Mouse (Mus musculus) MEL (cell line): ENCODE measurements at regions not wholly inside any gene's neighbourhood (a gene's known extent, or its start where the extent isn't known, plus 50 kb on each side); places are given as distances from the start of the nearest gene placed in this dataset.

ENCODE experiments used
- DNase-seq: peaks from one replicate; pipeline ENCODE4 v3.0.0; 2011; ENCODE audit warnings: low read depth, low spot score
- H3K27ac ChIP-seq: 2 replicates; pipeline ENCODE4 v1.5.1; 2012; ENCODE audit warnings: low read depth, mild to moderate bottlenecking, control low read depth, low read length, moderate library complexity; ENCODE audit not compliant: control insufficient read depth
- H3K27me3 ChIP-seq, 2 experiments: fragments of 150-350 bp in 1 of 2; sonication (generic) in 1 of 2; 2 replicates each; pipeline ENCODE4 v1.6.1; 2012; ENCODE audit warnings: low read length in 2 of 2, mild to moderate bottlenecking in 2 of 2, improper control_type of control experiment in 1 of 2, moderate library complexity in 1 of 2; ENCODE audit not compliant: insufficient read depth in 2 of 2, control insufficient read depth in 1 of 2
- H3K36me3 ChIP-seq, 2 experiments: 2 replicates each; pipeline ENCODE4 v1.6.1; 2012 to 2014; ENCODE audit warnings: low read length in 2 of 2, improper control_type of control experiment in 1 of 2, inconsistent platforms in 1 of 2, mild to moderate bottlenecking in 1 of 2; ENCODE audit not compliant: insufficient read depth in 2 of 2, control insufficient read depth in 1 of 2
- H3K4me1 ChIP-seq, 2 experiments: fragments of 150-350 bp in 1 of 2; sonication (generic) in 1 of 2; 2 replicates each; pipeline ENCODE4 v1.6.1; 2012; ENCODE audit warnings: low read length in 2 of 2, improper control_type of control experiment in 1 of 2, mild to moderate bottlenecking in 1 of 2; ENCODE audit not compliant: insufficient read depth in 2 of 2, control insufficient read depth in 1 of 2
- H3K4me3 ChIP-seq, 2 experiments: fragments of 150-350 bp in 1 of 2; sonication (generic) in 1 of 2; 2 replicates each; pipeline ENCODE4 v1.5.1; 2012; ENCODE audit warnings: low read depth in 2 of 2, low read length in 2 of 2, mild to moderate bottlenecking in 2 of 2, moderate library complexity in 2 of 2, control low read depth in 1 of 2, improper control_type of control experiment in 1 of 2; ENCODE audit not compliant: control insufficient read depth in 1 of 2, insufficient read depth in 1 of 2
- H3K79me2 ChIP-seq: 2 replicates; pipeline ENCODE4 v1.6.1; 2012; ENCODE audit warnings: mild to moderate bottlenecking, low read length, moderate library complexity; ENCODE audit not compliant: control insufficient read depth, poor library complexity, insufficient read depth
- H3K9ac ChIP-seq: 2 replicates; pipeline ENCODE4 v1.6.1; 2012; ENCODE audit warnings: low read depth, mild to moderate bottlenecking, control low read depth, low read length, moderate library complexity; ENCODE audit not compliant: control insufficient read depth, poor library complexity, severe bottlenecking
- H3K9me3 ChIP-seq: fragments of 150-350 bp; sonication (generic); replicated peaks from 2 replicates; pipeline ENCODE4 v1.6.1; 2012; ENCODE audit warnings: mild to moderate bottlenecking, low read length, improper control_type of control experiment, moderate library complexity; ENCODE audit not compliant: insufficient read depth
- BHLHE40 ChIP-seq: IDR thresholded peaks from 2 replicates; pipeline ENCODE4 v1.6.1; 2012; ENCODE audit warnings: low read depth, mild to moderate bottlenecking, inconsistent platforms, low read length, improper control_type of control experiment, borderline replicate concordance
- CHD1 ChIP-seq: IDR thresholded peaks from 2 replicates; pipeline ENCODE4 v1.6.1; 2012; ENCODE audit warnings: low read depth, mild to moderate bottlenecking, inconsistent platforms, low read length, improper control_type of control experiment
- CHD2 ChIP-seq: IDR thresholded peaks from 2 replicates; pipeline ENCODE4 v1.6.1; 2011; ENCODE audit warnings: low read length, improper control_type of control experiment
- CTCF ChIP-seq, 3 experiments: IDR thresholded peaks in 2 of 3; conservative IDR thresholded peaks in 1 of 3; 2 replicates each; pipeline ENCODE4 v1.5.1; 2011 to 2012; ENCODE audit warnings: low read length in 3 of 3, low read depth in 2 of 3, mild to moderate bottlenecking in 2 of 3, improper control_type of control experiment in 1 of 3, inconsistent platforms in 1 of 3, mixed read lengths in 1 of 3, moderate library complexity in 1 of 3; ENCODE audit not compliant: control insufficient read depth in 1 of 3, insufficient read depth in 1 of 3, poor library complexity in 1 of 3, severe bottlenecking in 1 of 3
- HCFC1 ChIP-seq: IDR thresholded peaks from 2 replicates; pipeline ENCODE4 v1.6.1; 2012; ENCODE audit warnings: low read depth, mild to moderate bottlenecking, inconsistent platforms, low read length, improper control_type of control experiment, moderate library complexity
- KAT2A ChIP-seq: conservative IDR thresholded peaks from 2 replicates; pipeline ENCODE4 v1.6.1; 2012; ENCODE audit warnings: low read depth, low read length, improper control_type of control experiment, inconsistent platforms
- MXI1 ChIP-seq: IDR thresholded peaks from 2 replicates; pipeline ENCODE4 v1.6.1; 2011; ENCODE audit warnings: mild to moderate bottlenecking, low read depth, low read length, improper control_type of control experiment
- MYB ChIP-seq: IDR thresholded peaks from 2 replicates; pipeline ENCODE4 v1.6.1; 2011; ENCODE audit warnings: mild to moderate bottlenecking, low read depth, low read length, improper control_type of control experiment
- MYC ChIP-seq: IDR thresholded peaks from 2 replicates; pipeline ENCODE4 v1.6.1; 2011; ENCODE audit warnings: low read depth, mild to moderate bottlenecking, low read length, improper control_type of control experiment, moderate library complexity
- NELFE ChIP-seq: IDR thresholded peaks from 2 replicates; pipeline ENCODE4 v1.6.1; 2011; ENCODE audit warnings: low read depth, low read length, improper control_type of control experiment
- POLR2AphosphoS5 ChIP-seq: IDR thresholded peaks from 2 replicates; pipeline ENCODE4 v1.6.1; 2012; ENCODE audit warnings: low read depth, borderline replicate concordance, mild to moderate bottlenecking, inconsistent platforms, low read length, moderate library complexity, mixed read lengths
- RAD21 ChIP-seq: IDR thresholded peaks from 2 replicates; pipeline ENCODE4 v1.6.1; 2011; ENCODE audit warnings: mild to moderate bottlenecking, low read depth, low read length, improper control_type of control experiment
- RCOR1 ChIP-seq: IDR thresholded peaks from 2 replicates; pipeline ENCODE4 v1.6.1; 2012; ENCODE audit warnings: low read depth, mild to moderate bottlenecking, inconsistent platforms, low read length, improper control_type of control experiment
- SMC3 ChIP-seq: IDR thresholded peaks from 2 replicates; pipeline ENCODE4 v1.6.1; 2011; ENCODE audit warnings: low read depth, low read length, improper control_type of control experiment
- TCF12 ChIP-seq: IDR thresholded peaks from 2 replicates; pipeline ENCODE4 v1.6.1; 2014; ENCODE audit warnings: low read depth, mild to moderate bottlenecking, inconsistent platforms, low read length, improper control_type of control experiment, moderate library complexity
- UBTF ChIP-seq: IDR thresholded peaks from 2 replicates; pipeline ENCODE4 v1.6.1; 2012; ENCODE audit warnings: low read depth, mild to moderate bottlenecking, inconsistent platforms, low read length, improper control_type of control experiment, moderate library complexity, borderline replicate concordance; ENCODE audit not compliant: insufficient read depth
- ZC3H11A ChIP-seq: IDR thresholded peaks from 2 replicates; pipeline ENCODE4 v1.6.1; 2012; ENCODE audit warnings: low read depth, mild to moderate bottlenecking, inconsistent platforms, low read length, improper control_type of control experiment
- ZNF384 ChIP-seq: IDR thresholded peaks from 2 replicates; pipeline ENCODE4 v1.6.1; 2012; ENCODE audit warnings: low read depth, mild to moderate bottlenecking, inconsistent platforms, low read length, improper control_type of control experiment

- no peaks in the 10 kb centered on the region for H3K4me1 ChIP-seq
- TF ChIP-seq RCOR1 (no peak), ZC3H11A (no peak), CHD1 (no peak), CHD2 (no peak), POLR2AphosphoS5 (no peak), MYC (no peak), MXI1 (no peak), RAD21 (no peak), NELFE (no peak), CTCF (IDR thresholded peaks at IDR 0.05 in 2 of 3, conservative IDR thresholded peaks at IDR 0.05 in 1 of 3; ENCODE audit: control insufficient read depth in 1 of 3, insufficient read depth in 1 of 3, low read depth in 2 of 3, low read length in 3 of 3, poor library complexity in 1 of 3, severe bottlenecking in 1 of 3) (no peak), BHLHE40 (no peak), TCF12 (no peak), UBTF (no peak), HCFC1 (no peak), ZNF384 (no peak)
- no peak overlapping the region for H3K9ac ChIP-seq
- H3K4me3 ChIP-seq = no peak overlapping the region
- no peaks in the 10 kb centered on the region for H3K27me3 ChIP-seq
- no peaks in the 10 kb centered on the region for H3K9me3 ChIP-seq
- no peaks in the 10 kb centered on the region for H3K79me2 ChIP-seq
- H3K36me3 ChIP-seq = no peaks in the 10 kb centered on the region
- DNase-seq = no peak
- H3K27ac ChIP-seq = no peak overlapping the region
Observed at GRCm38 (mm10) chr2:137953144-137953543, 303.2 kb upstream of the Btbd3 start.

DNA sequence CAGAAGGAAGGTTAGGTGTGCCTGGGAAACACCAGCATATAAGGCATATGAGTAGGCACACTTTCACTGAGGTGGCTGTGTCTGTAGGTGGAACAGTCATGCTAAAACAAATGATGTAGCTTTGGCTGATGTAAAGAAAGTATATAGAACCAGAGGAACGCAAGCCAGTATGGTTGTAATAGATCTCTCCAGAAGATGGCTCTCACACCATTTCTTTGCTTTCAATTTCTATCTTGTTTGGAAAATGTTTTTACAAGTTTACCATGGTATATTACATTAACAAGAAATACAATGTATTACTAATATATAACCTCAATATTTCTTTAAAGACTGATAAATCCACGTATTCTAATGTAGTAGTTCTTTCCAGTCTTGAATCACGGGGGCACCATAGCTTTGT lies 304.4 kb upstream of the Btbd3 start:
- H3K36me3 ChIP-seq = no peaks in the 10 kb centered on the region
- H3K9me3 ChIP-seq = no peaks in the 10 kb centered on the region
- H3K9ac ChIP-seq = no peak overlapping the region
- no peak for DNase-seq
- H3K79me2 ChIP-seq = no peaks in the 10 kb centered on the region
- no peak overlapping the region for H3K27ac ChIP-seq
- H3K27me3 ChIP-seq = no peaks in the 10 kb centered on the region
- H3K4me1 ChIP-seq = no peaks in the 10 kb centered on the region
- TF ChIP-seq MYB (no peak), NELFE (no peak), SMC3 (no peak), CHD1 (no peak), KAT2A (no peak)
- no peak overlapping the region for H3K4me3 ChIP-seq
